Mouse (Mus musculus) thymus, postnatal 10 days (tissue): ENCODE measurements around the gene Frrs1l.

Experiments used
- DNase-seq, 2 experiments: peaks; one replicate each; pipeline ENCODE4 v3.0.0; 2021; ENCODE audit warnings: low spot score in 2 of 2

Frrs1l gene

GRCm38 (mm10) chr4:56989431-56990214, 568 bp downstream of the Frrs1l start:
- DNase-seq, result no peak

- no peak for DNase-seq
Observed at GRCm38 (mm10) chr4:56965586-56966179, 24.5 kb downstream of the Frrs1l start.

DNA sequence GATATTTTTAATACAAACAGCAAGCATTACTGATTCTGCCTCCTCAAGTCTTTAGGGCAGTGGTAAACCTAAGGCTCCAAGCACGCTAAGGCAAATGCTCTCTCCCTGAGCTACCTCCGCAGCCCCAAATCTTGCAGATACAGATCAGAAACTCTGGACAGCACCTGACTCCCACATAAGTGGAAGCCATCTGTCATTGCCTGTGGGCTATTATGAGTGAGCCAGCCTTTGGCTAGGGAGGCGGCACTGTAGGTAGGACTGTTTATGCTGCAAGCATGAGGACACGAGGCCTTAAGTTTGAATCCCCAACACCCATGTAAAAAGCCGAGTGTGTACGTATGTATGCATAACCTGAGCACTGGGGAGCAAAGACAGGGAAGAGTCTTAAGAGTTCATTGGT, 26.5 kb downstream of the Frrs1l start:
- DNase-seq, result no peak

- no peak for DNase-seq
Observed at GRCm38 (mm10) chr4:56961320-56961925, 28.8 kb downstream of the Frrs1l start.

GRCm38 (mm10) chr4:56957518-56957917, 32.7 kb downstream of the Frrs1l start:
- no peak for DNase-seq

DNA sequence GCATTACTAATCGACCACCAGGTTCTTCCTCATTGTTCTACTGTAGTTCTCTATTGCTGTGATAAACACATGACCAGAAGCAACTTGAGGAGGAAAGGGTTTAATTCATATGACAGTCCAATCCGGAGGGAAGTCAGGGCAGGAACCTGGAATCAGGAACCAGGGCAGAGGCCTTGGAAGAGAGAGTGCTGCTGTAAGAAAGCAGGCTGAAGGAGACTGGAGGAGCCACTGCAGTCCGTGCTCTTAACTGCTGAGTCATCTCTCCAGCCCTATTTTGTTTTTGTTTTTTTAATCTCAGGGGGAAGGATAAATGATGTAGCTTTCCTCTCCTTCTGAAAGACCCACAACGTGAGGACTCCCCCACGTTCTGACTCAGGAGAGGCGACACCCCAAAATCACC, 37.0 kb downstream of the Frrs1l start:
- no peak for DNase-seq

GRCm38 (mm10) chr4:56951701-56952100, 38.5 kb downstream of the Frrs1l start:
- DNase-seq, result no peak

DNA sequence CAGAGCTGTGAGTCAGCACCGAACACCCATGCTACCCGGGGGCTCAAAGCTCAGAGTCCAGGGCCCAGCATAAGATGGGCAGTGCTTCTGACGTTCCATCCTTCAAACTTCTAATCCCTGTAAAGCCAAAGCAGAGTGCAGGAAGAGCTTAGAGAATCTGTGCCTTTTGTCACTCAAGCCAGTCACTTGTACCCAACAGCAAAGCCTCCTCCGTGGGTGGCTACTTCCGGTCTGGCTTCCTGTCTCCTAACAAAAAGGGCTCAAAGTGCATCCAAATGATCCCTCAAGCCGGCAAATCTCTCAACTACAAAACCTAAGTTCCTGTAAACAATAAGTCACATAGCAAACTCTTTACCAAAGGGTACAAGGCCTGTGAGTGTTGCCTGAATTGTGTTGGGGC, 40.7 kb downstream of the Frrs1l start:
- peak in 1 of 2 experiments; percentile 13 for DNase-seq

DNA sequence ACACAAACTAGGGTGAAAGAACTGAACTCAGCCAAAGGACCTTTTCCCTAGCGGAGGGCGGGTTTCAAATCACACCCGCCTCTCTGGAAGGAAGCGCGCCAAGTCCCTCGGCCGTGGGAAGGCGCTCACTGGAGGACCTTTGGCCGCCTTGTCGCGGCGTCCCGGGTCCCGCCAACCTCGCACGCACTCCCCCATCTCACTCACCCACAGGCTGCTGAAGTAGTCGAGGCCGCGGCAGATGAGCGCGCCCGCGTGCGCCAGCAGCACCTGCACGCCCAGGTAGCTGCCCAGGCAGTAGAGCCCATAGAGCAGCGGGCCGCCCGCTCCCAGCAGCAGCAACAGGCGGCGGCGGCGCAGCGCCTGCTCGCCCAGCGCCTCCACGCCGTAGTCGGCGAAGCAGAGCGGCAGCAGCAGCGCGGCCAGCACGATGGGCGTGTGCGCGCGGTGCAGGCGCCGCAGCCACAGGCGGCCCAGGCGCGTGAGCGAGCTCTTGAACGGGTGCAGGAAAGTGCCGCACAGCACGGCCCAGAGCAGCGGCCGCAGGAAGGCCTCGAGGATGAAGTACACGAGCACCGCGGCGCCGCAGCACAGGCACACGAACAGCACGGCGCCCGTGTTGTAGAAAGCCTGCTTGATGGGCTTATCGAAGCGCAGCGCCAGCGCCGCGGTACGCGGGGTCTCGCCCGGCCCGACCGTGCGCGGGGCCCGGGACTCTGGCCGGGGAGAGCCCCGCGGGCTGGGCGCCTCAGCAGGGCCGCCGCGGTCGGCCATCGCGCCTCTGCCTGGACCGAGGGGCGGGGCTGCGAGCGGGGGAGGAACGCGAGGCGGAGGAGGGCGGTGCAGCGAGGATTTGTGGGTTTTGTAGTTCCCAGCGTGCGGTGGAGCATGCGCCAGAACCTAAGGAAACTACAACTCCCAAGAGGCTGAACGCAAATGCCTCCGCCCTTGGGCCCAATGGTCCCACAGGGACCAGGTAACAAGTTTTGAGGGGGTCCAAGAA, 43.2 kb downstream of the Frrs1l start, which contains the start of gene Tmem245:
Gene Tmem245 (minus strand): TSS at position 797 of the 1,000 bp plus-strand sequence.
- peak; percentile 82 to 88 for DNase-seq

GRCm38 (mm10) chr4:56946180-56946579, 44.0 kb downstream of the Frrs1l start:
- DNase-seq, result no peak

DNA sequence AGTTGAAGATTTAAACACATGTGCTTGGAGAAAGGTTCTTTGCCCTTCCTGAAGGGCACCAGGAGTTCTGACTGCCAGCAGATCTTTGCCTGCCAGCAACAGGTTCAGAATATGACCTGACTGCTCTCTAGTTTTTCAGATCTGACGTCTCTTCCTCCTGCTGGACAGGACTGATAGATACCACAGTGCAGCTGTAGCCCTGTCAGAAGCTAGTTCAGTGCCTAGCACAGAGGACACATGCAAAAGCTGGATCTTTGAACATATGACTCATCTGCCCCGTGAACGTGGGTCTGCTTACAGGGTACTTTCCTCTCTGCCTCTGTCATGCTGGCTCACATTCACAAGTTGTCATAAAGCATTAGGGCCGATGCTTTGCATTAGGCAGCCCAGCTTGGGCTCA, 45.9 kb downstream of the Frrs1l start:
- DNase-seq, result no peak

DNA sequence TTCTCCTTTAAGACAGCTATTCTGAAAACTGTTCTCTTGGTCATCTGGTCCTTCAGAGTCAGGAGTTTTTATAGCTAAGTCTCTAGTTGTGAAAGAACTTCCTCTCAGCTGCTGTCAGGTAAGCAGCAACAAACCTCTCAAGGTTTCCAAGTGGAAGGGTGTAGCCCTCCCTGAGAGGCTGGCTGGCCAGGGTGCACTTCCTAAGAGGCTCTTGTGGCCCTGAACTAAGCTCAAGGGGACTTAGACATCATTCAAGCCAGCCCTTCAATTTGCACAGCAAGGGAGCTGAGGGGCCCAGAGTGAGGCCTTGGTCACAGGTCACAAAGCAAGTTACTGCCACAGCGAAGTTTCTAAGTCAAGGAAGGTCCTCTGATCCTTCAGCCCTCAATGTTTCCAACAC, 46.9 kb downstream of the Frrs1l start:
- DNase-seq, result no peak

GRCm38 (mm10) chr4:56942567-56942966, 47.6 kb downstream of the Frrs1l start:
- no peak for DNase-seq

DNA sequence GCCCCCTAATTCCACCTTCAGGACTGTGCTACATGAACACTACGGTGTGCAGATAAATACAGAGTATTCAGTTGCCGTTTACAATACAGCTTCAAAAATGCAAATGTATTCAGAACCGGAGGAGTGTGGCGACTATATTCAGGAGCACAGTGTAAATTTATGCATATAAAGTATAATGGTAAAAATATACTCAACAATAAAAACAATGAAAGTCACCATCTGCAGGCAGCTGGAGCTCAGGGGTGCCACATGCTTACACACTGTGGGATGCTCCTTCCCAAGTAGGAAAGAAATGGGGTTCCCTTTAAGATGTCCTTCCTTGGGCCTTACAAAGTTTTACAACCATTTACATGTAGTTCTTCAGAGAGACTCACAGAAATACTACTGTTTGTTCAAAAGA, 48.7 kb downstream of the Frrs1l start:
- DNase-seq, result no peak

DNA sequence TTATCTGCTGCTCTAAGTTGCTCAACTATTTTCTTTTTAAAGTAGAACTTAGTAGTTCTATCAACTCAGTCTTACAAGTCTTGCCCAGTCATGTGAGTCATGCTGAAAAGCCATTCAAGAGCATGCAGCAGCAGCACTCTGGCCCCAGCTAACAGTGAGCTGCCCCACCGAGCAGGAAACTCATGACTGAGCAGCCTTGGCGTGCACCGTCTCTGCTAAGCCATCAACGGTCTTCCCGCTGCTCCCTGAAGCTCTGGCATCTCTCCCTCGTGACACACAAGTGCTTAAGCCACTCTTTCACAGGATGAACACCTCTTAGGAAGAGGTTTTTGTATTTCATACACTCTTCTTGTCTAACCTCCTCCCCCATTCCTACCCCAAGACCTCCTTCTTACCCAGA, 53.1 kb downstream of the Frrs1l start:
- DNase-seq, result no peak

GRCm38 (mm10) chr4:56935327-56935726, 54.9 kb downstream of the Frrs1l start:
- DNase-seq, result no peak

DNA sequence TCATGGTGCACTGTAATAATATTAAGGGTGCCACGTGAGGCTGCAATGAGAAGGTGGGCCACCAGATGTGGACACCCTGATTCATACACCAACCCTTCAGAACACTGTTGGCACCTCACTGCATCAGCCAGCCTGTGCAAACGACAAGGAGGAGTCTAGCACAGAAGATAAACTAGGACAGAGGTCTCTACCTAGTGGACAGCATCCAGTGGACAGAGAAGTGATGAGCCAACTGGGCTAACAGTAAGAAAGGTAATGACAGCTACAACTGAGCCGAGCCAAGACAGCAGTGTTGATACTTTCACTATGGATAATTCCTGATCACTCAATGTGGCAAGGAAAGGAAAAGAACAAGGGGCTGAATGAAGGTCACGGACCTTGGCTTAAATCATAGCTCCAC, 57.0 kb downstream of the Frrs1l start:
- DNase-seq, result no peak

DNA sequence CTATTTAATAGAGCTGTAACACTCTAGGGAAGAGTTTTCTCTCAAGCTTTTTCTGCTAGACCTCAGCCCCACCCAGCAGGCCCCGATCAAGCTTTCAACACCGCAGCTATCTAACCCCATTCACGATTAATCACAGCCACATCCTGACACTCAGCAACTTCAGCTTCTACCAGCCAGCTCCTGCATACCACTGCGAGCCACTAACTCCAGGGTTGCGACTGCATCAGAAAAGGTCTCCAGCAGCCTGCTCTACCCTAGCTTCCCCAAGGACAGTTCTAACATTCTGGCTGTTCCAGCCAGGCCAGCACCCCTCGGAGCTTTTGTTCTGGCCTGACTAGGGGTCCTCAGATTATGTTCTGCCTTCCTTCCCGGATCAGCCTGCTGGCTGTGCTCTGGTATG, 58.1 kb downstream of the Frrs1l start:
- no peak for DNase-seq

DNA sequence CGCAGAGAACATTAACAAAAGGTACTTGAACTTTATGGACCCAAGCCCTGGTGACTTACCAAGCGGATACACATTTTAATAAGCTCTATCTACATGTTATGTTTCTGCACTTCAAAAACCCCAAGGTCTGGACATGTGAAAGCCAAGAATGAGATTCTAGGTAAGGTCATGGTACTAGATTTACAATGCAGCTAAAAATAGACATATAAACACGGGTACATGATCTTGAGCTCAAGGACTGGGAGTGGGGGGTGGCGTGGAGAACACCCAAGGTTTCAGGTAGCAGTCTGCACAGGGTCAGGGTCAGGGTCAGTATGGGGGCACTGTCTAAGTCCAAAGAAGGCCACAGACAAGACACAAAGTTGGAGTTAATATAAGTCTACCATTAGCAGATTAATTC, 59.9 kb downstream of the Frrs1l start:
- no peak for DNase-seq

DNA sequence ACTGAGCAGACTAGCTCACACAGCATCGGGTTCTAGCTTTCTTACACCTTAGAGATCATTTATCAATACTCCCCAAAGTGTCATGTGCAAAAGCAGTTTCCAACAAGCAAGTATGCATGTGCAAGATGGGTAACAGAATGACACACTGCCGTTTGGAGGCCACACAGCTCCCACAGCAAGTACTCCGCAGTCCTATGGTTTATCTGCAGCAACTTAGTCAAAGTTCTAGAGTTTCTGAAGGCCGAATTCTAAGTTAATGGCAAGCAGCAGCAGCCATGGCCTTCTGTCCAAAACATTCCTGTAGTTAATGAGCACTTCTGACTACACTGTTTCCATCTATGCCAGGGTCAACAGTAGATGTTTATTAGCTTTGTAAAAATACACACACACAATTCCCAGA, 63.2 kb downstream of the Frrs1l start:
- DNase-seq, result no peak

GRCm38 (mm10) chr4:56922229-56922628, 68.0 kb downstream of the Frrs1l start:
- DNase-seq, result no peak
